Mouse (Mus musculus): ENCODE measurements around the gene Ptpn18. TPM values are rescaled to one million over a fixed set of nuclear protein-coding genes. Genes with fewer than 3 reads are reported as not detected.

Ptpn18 gene
- polyA plus RNA-seq, 1 experiment from 2014 or later, result 48.1 TPM

DNA sequence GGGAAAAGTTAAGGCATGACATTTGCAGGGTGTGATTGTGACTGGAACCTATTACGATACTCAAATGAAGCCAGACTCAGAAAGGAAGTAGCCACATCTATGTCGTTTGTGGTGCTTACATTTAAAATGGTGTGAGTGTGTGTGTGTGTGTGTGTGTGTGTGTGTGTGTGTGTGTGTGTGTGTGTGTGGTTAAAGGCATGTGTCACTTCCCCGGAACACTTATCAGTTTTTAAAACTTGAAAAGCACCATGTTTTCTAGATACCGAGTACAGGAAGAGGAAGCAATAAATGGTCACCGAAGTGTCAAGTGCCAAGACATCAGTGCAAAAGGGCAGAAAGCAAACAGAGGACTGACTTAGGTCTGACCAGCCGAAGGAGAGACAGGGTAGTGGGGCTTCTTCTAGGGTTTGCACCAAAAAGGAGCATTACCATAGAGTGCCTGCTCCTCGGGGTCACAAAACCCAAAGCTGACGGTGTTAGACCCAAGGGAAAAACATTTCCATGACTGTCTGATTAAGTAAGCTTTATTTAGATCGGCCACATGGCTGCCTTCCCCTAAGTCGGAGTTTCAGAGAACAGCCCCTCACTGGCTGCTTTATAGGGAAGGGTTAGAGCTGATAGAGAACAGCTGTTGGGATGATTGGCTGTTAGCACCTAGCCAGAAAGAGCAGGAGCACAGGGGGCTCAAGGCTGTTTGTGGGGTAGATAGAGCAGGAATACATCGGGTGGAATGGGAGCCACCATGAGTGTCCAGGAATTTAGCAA, 19.5 kb downstream of the Ptpn18 start:
- WGBS, result 25% methylated on average over 11 of the region's 11 CpGs
- Histone ChIP-seq H3K9ac (no peak overlapping the region), H3K36me3 (ENCODE audit: insufficient read depth) (no peaks in the 10 kb centered on the region), H3K9me3 (ENCODE audit: low read depth, low read length) (no peaks in the 10 kb centered on the region), H3K4me2 (no peak overlapping the region), H3K27me3 (ENCODE audit: insufficient read depth, low read length) (no peaks in the 10 kb centered on the region), H3K4me3 (ENCODE audit: low read depth, low read length) (no peak overlapping the region), H3K4me1 (ENCODE audit: insufficient read depth) (no peaks in the 10 kb centered on the region), H3K27ac (ENCODE audit: low read depth) (no peak overlapping the region)
- peak; percentile 54 for DNase-seq
- TF ChIP-seq CTCF (IDR thresholded peaks at IDR 0.05; ENCODE audit: low read depth), result no peak
- ATAC-seq (ENCODE audit: insufficient read depth), result peak; percentile 74; the same call in 1 of the 2 replicates

GRCm38 (mm10) chr1:34480801-34481200, 21.2 kb downstream of the Ptpn18 start:
- H3K4me1 ChIP-seq (ENCODE audit: insufficient read depth), result no peaks in the 10 kb centered on the region; the same call in 1 of the 2 replicates
- H3K27me3 ChIP-seq (ENCODE audit: insufficient read depth, low read length), result peaks cover 4% of the 10 kb centered on the region; the same call in 1 of the 2 replicates
- H3K36me3 ChIP-seq (ENCODE audit: insufficient read depth), result no peaks in the 10 kb centered on the region
- no peak for DNase-seq
- no peak overlapping the region for H3K4me2 ChIP-seq
- no peak overlapping the region for H3K27ac ChIP-seq (ENCODE audit: low read depth)
- ATAC-seq (ENCODE audit: insufficient read depth), result no peak
- TF ChIP-seq CTCF (IDR thresholded peaks at IDR 0.05; ENCODE audit: low read depth), result no peak
- H3K9ac ChIP-seq, result no peak overlapping the region
- WGBS, result 56% methylated on average over 5 of the region's 5 CpGs
- H3K4me3 ChIP-seq (ENCODE audit: low read depth, low read length), result no peak overlapping the region
- no peaks in the 10 kb centered on the region for H3K9me3 ChIP-seq (ENCODE audit: low read depth, low read length)

GRCm38 (mm10) chr1:34481920-34482669, 22.5 kb downstream of the Ptpn18 start:
- peaks cover 4% of the 10 kb centered on the region; the same call in 1 of the 2 replicates for H3K27me3 ChIP-seq (ENCODE audit: insufficient read depth, low read length)
- no peak for TF ChIP-seq CTCF (IDR thresholded peaks at IDR 0.05; ENCODE audit: low read depth)
- no peak overlapping the region for H3K9ac ChIP-seq
- ATAC-seq (ENCODE audit: insufficient read depth), result no peak
- DNase-seq, result no peak
- no peaks in the 10 kb centered on the region for H3K9me3 ChIP-seq (ENCODE audit: low read depth, low read length)
- no peaks in the 10 kb centered on the region; the same call in 1 of the 2 replicates for H3K4me1 ChIP-seq (ENCODE audit: insufficient read depth)
- no peak overlapping the region for H3K4me2 ChIP-seq
- H3K36me3 ChIP-seq (ENCODE audit: insufficient read depth), result no peaks in the 10 kb centered on the region
- H3K27ac ChIP-seq (ENCODE audit: low read depth), result no peak overlapping the region
- WGBS, result 41% methylated on average over 5 of the region's 5 CpGs
- H3K4me3 ChIP-seq (ENCODE audit: low read depth, low read length), result no peak overlapping the region

- H3K36me3 ChIP-seq (ENCODE audit: insufficient read depth), result no peaks in the 10 kb centered on the region
- no peaks in the 10 kb centered on the region for H3K9me3 ChIP-seq (ENCODE audit: low read depth, low read length)
- no peak for TF ChIP-seq CTCF (IDR thresholded peaks at IDR 0.05; ENCODE audit: low read depth)
- DNase-seq, result peak; percentile 9
- no peaks in the 10 kb centered on the region; the same call in 1 of the 2 replicates for H3K4me1 ChIP-seq (ENCODE audit: insufficient read depth)
- peaks cover 4% of the 10 kb centered on the region; the same call in 1 of the 2 replicates for H3K27me3 ChIP-seq (ENCODE audit: insufficient read depth, low read length)
- no peak overlapping the region for H3K4me2 ChIP-seq
- ATAC-seq (ENCODE audit: insufficient read depth), result no peak
- WGBS, result 59% methylated on average over 10 of the region's 10 CpGs
- no peak overlapping the region for H3K4me3 ChIP-seq (ENCODE audit: low read depth, low read length)
- no peak overlapping the region for H3K27ac ChIP-seq (ENCODE audit: low read depth)
- no peak overlapping the region for H3K9ac ChIP-seq
Measured at GRCm38 (mm10) chr1:34484470-34484869, 24.9 kb downstream of the Ptpn18 start.

GRCm38 (mm10) chr1:34485461-34486188, 26.1 kb downstream of the Ptpn18 start:
- DNase-seq (peak; percentile 77), ATAC-seq (ENCODE audit: insufficient read depth) (0 out of 2 replicates have a peak, but pooled peaks have one; percentile 11)
- Histone ChIP-seq H3K4me1 (ENCODE audit: insufficient read depth) (no peaks in the 10 kb centered on the region; the same call in 1 of the 2 replicates), H3K4me3 (ENCODE audit: low read depth, low read length) (peak overlapping the region; percentile 27), H3K36me3 (ENCODE audit: insufficient read depth) (no peaks in the 10 kb centered on the region), H3K9me3 (ENCODE audit: low read depth, low read length) (no peaks in the 10 kb centered on the region), H3K27ac (ENCODE audit: low read depth) (no peak overlapping the region), H3K4me2 (peak overlapping the region; percentile 59), H3K9ac (peak overlapping the region; percentile 20; the same call in 1 of the 2 replicates), H3K27me3 (ENCODE audit: insufficient read depth, low read length) (peaks cover 4% of the 10 kb centered on the region; the same call in 1 of the 2 replicates)
- 7% methylated on average over 25 of the region's 25 CpGs for WGBS
- TF ChIP-seq CTCF (IDR thresholded peaks at IDR 0.05; ENCODE audit: low read depth), result peak; percentile 77

DNA sequence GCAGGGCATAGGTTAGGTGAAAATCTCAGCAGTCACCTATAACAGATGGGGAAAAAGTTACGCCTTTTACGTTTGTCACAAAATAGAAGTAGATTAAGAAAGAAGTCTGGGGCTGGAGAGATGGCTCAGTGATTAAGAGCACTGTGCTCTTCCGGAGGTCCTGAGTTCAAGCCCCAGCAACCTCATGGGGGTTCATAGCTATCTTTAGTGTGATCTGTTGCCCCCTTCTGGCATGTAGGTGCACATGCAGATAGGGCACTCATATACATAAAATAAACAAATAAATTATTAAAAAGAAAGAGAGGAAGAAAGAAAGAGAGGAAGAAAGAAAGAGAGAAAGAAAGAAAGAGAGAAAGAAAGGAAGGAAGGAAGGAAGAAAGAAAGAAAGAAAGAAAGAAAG, 27.8 kb downstream of the Ptpn18 start:
- H3K27ac ChIP-seq (ENCODE audit: low read depth), result no peak overlapping the region
- H3K27me3 ChIP-seq (ENCODE audit: insufficient read depth, low read length), result peaks cover 4% of the 10 kb centered on the region; the same call in 1 of the 2 replicates
- H3K4me2 ChIP-seq, result no peak overlapping the region
- H3K36me3 ChIP-seq (ENCODE audit: insufficient read depth), result no peaks in the 10 kb centered on the region
- TF ChIP-seq CTCF (IDR thresholded peaks at IDR 0.05; ENCODE audit: low read depth), result peak; percentile 23; the same call in 1 of the 2 replicates
- DNase-seq, result no peak
- no peak overlapping the region for H3K4me3 ChIP-seq (ENCODE audit: low read depth, low read length)
- H3K9ac ChIP-seq, result no peak overlapping the region
- 91% methylated on average over 3 of the region's 3 CpGs for WGBS
- no peak for ATAC-seq (ENCODE audit: insufficient read depth)
- no peaks in the 10 kb centered on the region for H3K9me3 ChIP-seq (ENCODE audit: low read depth, low read length)
- H3K4me1 ChIP-seq (ENCODE audit: insufficient read depth), result no peaks in the 10 kb centered on the region; the same call in 1 of the 2 replicates
